Mouse (Mus musculus) gastrocnemius, adult 2 months (tissue): Measurements from ENCODE around the gene Srsf7. TPM values are rescaled to one million over a fixed set of nuclear protein-coding genes. Genes with fewer than 3 reads are reported as not detected.
"Not testable (repeated sequence)": the region's sequence is repeated elsewhere in the genome, so short reads cannot be mapped to it uniquely, and the experiment has no call there.

ENCODE experiments used
- DNase-seq: peaks from one replicate; pipeline ENCODE4 v3.0.0; 2022
- H3K27ac ChIP-seq: fragments of 200-600 bp; 2 replicates; pipeline ENCODE4 v1.8.1; 2022; ENCODE audit warnings: mild to moderate bottlenecking
- H3K4me3 ChIP-seq: fragments of 200-600 bp; 2 replicates; pipeline ENCODE4 v1.8.1; 2022; ENCODE audit warnings: mild to moderate bottlenecking, moderate library complexity
- CTCF ChIP-seq: fragments of 200-600 bp; IDR thresholded peaks from 2 replicates; pipeline ENCODE4 v1.8.1; 2022; ENCODE audit warnings: antibody characterized with exemption, mild to moderate bottlenecking, moderate library complexity
- intact Hi-C: fragments of 180-260 bp; cut with DNase I; formaldehyde crosslinking; loops from one replicate; pipeline ENCODE4 v1.15.1; 2025
- total RNA-seq, 2 experiments: library from RNA; stranded (reverse); gene quantifications; 2 replicates each; pipeline ENCODE4 v1.2.3; 2021

Gene Srsf7
- total RNA-seq, 2 experiments from 2014 or later: 29.3 to 32.9 TPM

- Histone ChIP-seq H3K4me3 (no peak overlapping the region), H3K27ac (no peak overlapping the region)
- intact Hi-C loops: loop anchor here (1.0 to 5.0 kb wide), 2 partner anchors 132 to 518 kb away; no protein-coding TSS in a partner anchor
- TF ChIP-seq CTCF: peak; percentile 85
- peak; percentile 82 for DNase-seq
Measured at GRCm38 (mm10) chr17:80179959-80180358, 27.1 kb downstream of the Srsf7 start.

GRCm38 (mm10) chr17:80178846-80179245 lies 28.3 kb downstream of the Srsf7 start:
- H3K27ac ChIP-seq, intact Hi-C loops, DNase-seq, H3K4me3 ChIP-seq: not testable (repeated sequence)

GRCm38 (mm10) chr17:80175966-80176365 lies 31.1 kb downstream of the Srsf7 start:
- Histone ChIP-seq H3K27ac (no peak overlapping the region), H3K4me3 (no peak overlapping the region)
- no peak for TF ChIP-seq CTCF
- intact Hi-C loops: no loop called here
- DNase-seq: no peak

DNA sequence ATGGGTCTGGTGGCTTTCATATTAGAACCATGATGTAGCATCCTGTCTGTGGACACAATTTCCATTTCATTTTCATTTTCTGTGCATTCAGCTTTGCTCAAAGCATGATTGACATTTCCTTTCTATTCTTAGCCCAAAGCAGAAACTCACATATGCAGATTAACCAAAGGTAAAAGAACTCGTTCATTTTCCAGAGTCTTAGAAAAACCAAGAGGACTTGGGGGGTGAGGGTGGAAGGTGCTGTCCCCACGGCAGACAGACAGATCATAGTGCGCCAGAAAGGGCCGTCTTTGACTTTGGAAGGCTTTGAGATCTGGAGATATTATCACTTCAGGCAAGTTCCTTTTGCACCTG lies 31.7 kb downstream of the Srsf7 start:
- no peak for TF ChIP-seq CTCF
- no peak overlapping the region for H3K4me3 ChIP-seq
- no peak for DNase-seq
- intact Hi-C loops: no loop called here
- H3K27ac ChIP-seq: no peak overlapping the region

DNA sequence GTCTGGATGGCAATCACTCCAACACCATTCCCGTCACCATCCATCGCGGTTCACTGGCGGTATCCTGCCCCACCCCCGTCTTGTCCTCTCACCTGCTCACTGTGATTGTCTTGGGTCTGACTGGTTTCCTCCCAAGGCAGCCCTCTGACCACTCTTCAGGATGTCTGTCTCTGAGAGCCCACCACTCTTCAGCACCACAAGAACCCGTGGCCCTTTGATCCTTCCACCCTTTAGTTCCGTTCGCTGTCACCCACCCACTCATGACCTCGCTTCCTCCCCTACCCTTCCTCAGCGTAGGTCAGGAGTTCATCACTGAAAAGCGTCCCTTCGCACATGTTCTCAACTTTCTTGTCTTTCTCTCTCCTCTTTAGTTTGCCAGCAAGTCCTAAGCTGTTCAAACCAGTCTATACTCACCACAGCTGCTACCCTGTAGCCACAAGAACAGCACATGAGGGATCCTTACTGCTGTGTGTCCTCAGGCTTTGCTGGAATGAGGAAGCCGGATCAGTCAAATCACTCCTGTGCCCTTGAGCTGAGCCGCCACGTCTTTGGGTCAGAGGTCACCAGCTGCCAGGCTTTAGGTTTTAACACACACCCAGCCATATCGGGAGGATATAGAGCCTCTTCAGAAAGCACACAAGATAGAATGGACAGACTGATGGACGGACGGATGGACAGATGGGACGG lies 32.3 kb downstream of the Srsf7 start:
- Histone ChIP-seq H3K27ac (no peak overlapping the region), H3K4me3 (no peak overlapping the region)
- intact Hi-C loops: no loop called here
- DNase-seq: no peak
- TF ChIP-seq CTCF: no peak

GRCm38 (mm10) chr17:80174146-80174545 lies 33.0 kb downstream of the Srsf7 start:
- no peak for DNase-seq
- no peak overlapping the region for H3K27ac ChIP-seq
- H3K4me3 ChIP-seq: no peak overlapping the region
- intact Hi-C loops: no loop called here
- no peak for TF ChIP-seq CTCF

- H3K27ac ChIP-seq: no peak overlapping the region
- intact Hi-C loops: no loop called here
- DNase-seq: no peak
- TF ChIP-seq CTCF: no peak
- no peak overlapping the region for H3K4me3 ChIP-seq
Measured at GRCm38 (mm10) chr17:80173708-80174107, 33.4 kb downstream of the Srsf7 start.

- Histone ChIP-seq H3K4me3 (no peak overlapping the region), H3K27ac (no peak overlapping the region)
- intact Hi-C loops: no loop called here
- no peak for DNase-seq
- no peak for TF ChIP-seq CTCF
Measured at GRCm38 (mm10) chr17:80172761-80173160, 34.3 kb downstream of the Srsf7 start.

DNA sequence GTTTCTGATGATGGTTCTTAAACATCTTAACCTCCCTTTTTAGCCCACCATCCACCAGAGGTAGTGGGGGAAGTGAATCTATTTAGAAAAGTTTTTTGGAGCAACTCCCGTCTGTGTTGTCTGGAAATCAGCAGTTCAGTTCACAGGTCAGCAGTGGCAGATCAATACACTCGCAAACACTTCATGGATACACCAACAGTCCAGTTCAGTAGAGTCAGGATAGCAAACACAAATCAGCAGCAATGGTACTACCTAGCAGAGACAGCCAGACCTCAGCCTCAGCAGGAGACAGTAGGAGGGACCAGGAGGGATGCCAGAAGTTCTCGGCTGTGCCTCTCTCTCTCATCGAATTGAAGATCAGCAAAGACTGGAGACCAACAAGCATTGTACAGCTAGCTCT lies 35.2 kb downstream of the Srsf7 start:
- no peak for DNase-seq
- no peak for TF ChIP-seq CTCF
- Histone ChIP-seq H3K27ac (no peak overlapping the region), H3K4me3 (no peak overlapping the region)
- intact Hi-C loops: no loop called here

DNA sequence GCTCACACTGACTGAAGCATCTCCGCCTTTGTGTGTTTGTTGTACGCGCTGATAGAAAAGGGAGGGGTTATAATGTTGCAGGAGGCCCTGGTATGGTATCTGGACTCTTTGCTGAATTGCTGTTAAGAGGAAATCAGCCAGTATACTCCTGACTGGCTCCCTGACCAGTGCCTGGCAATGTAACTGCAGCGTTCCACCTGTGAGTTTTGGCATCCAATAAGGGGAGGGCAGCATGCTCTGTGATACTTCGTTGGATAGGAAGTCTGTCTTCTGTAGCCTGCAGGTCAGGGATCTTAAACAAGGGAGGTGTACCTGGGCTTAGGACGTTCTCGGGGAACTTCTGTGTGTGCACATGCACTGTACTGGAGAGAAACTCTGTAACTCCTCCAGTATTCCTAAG lies 36.2 kb downstream of the Srsf7 start:
- H3K27ac ChIP-seq: no peak overlapping the region
- intact Hi-C loops: no loop called here
- H3K4me3 ChIP-seq: no peak overlapping the region
- no peak for TF ChIP-seq CTCF
- no peak for DNase-seq

- DNase-seq: no peak
- intact Hi-C loops: loop anchor here (5.0 kb wide), 1 partner anchor 107 kb away; the partner anchor contains the start of gene Hnrnpll
- Histone ChIP-seq H3K27ac (no peak overlapping the region), H3K4me3 (no peak overlapping the region)
- TF ChIP-seq CTCF: no peak
Measured at GRCm38 (mm10) chr17:80169792-80170191, 37.3 kb downstream of the Srsf7 start.

DNA sequence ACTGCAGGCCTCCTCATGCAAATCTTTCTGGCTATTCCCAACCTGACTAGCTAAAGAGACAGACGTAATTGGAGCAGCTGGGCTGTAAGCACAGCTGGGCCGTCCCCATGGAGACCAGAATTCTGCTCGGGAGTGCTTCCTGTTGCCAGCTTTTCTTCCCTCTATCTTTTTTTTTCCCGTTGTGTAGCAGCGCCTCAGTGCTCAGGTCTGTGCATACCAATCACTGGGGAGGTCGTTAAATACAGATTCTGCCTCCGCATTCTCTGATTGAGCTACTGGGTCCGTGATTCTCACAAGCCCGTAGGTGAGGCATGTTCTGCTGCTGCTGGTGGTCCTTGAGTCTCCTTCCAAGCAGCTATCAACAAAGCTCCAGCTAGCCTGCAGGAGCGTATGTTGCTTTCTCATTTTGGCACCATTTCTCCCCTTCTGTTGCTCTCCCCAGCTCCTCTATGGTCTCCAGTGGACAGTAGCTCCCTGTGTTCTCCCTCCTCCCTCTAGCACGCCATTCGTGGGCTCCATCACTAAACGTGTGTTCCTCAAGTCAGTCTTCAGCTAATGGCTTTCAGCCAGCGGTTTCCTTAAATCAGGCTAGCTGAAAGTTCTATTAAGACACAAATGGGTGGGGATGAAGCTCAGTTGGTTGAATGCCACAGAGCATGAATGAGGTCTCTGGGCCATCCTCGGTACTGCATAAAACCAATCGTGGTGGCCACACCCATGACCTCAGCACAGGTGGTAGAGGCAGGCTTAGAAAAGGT lies 38.5 kb downstream of the Srsf7 start:
- peak; percentile 52 for DNase-seq
- intact Hi-C loops: loop anchor here (5.0 kb wide), 1 partner anchor 106 kb away; the partner anchor contains the start of gene Hnrnpll
- peak overlapping the region; percentile 44 for H3K27ac ChIP-seq
- peak overlapping the region; percentile 51 for H3K4me3 ChIP-seq
- no peak for TF ChIP-seq CTCF

GRCm38 (mm10) chr17:80167851-80168251 lies 39.3 kb downstream of the Srsf7 start:
- intact Hi-C loops: loop anchor here (5.0 kb wide), 1 partner anchor 106 kb away; the partner anchor contains the start of gene Hnrnpll
- peak overlapping the region; percentile 51 for H3K4me3 ChIP-seq
- H3K27ac ChIP-seq: peak overlapping the region; percentile 44; the same call in 1 of the 2 replicates

More at GRCm38 (mm10) chr17:80167851-80168251, 39.3 kb downstream of the Srsf7 start:
- peak; percentile 31 for DNase-seq
- no peak for TF ChIP-seq CTCF
